Comparison of ENCODE assay signal across 8 mouse cellular contexts in genomic region chr9:45633036-45633435, GRCm38 (mm10).
DNase-seq lines count a peak whose midpoint lies in the region; ATAC-seq lines count a peak whose summit lies in the region.

No protein-coding gene starts in this region.

- H3K9ac ChIP-seq in limb, embryonic 11.5 days (ENCODE audit: low read length) = no peak overlapping the region

- H3K27me3 ChIP-seq in limb, embryonic 11.5 days (ENCODE audit: control insufficient read depth, insufficient read depth, low read length) = no peaks in the 10 kb centered on the region

- H3K4me3 ChIP-seq in limb, embryonic 11.5 days (ENCODE audit: low read depth, low read length) = no peak overlapping the region

- intact Hi-C loops in left cerebral cortex, postnatal 4 days (cut with DNase I) = no loop called here

- no peak for ATAC-seq in limb, embryonic 11.5 days (ENCODE audit: insufficient number of reproducible peaks, low FRiP score, low TSS enrichment, low read depth)
- ATAC-seq in granulocyte monocyte progenitor cell, adult 5-6 weeks (replicated peaks; ENCODE audit: poor library complexity, severe bottlenecking) = no peak

- DNase-seq in adrenal gland, adult (ENCODE audit: inconsistent age in 2 of 2, low spot score in 1 of 2) = peak; percentile 16 to 54
- DNase-seq in adrenal gland, adult 2 months = no peak
- peak; percentile 71 for DNase-seq in left cerebral cortex, postnatal 4 days
- no peak for DNase-seq in left cerebral cortex, adult 11 months (ENCODE audit: low spot score)
- peak; percentile 78 for DNase-seq in cerebellum, postnatal 14 days
- peak; percentile 26 for DNase-seq in limb, embryonic 11.5 days (ENCODE audit: low spot score)
- no peak for DNase-seq in spleen, postnatal 4 days (ENCODE audit: low spot score in 2 of 2)

- H3K4me1 ChIP-seq in limb, embryonic 11.5 days (ENCODE audit: control insufficient read depth, insufficient read depth, low read length) = 0 out of 2 replicates have a peak, but pooled peaks cover 2% of the 10 kb centered on the region

- 60% methylated on average over 2 of the region's 2 CpGs for WGBS in limb, embryonic 11.5 days

- no peaks in the 10 kb centered on the region for H3K36me3 ChIP-seq in limb, embryonic 11.5 days (ENCODE audit: control insufficient read depth, insufficient read depth, low read length)

- H3K4me2 ChIP-seq in limb, embryonic 11.5 days (ENCODE audit: low read depth, severe bottlenecking) = no peak overlapping the region

- peak overlapping the region; percentile 55; the same call in 1 of the 2 replicates for H3K27ac ChIP-seq in limb, embryonic 11.5 days (replicated peaks; ENCODE audit: low read depth, low read length)

- no peaks in the 10 kb centered on the region for H3K9me3 ChIP-seq in limb, embryonic 11.5 days (ENCODE audit: control insufficient read depth, low read length)

Comparison
In these comparisons a context has a peak if more than half of its experiments do, and no peak if none do; other contexts are left out.
1. DNase-seq: peak in adrenal gland, adult (2 of 2), left cerebral cortex, postnatal 4 days (single experiment), cerebellum, postnatal 14 days (2 of 2) and limb, embryonic 11.5 days (single experiment); none in adrenal gland, adult 2 months (single experiment), left cerebral cortex, adult 11 months (single experiment) and spleen, postnatal 4 days (0 of 2).